Mouse (Mus musculus) lung, adult 2 months (tissue): ENCODE data around the gene Itgb1.

Experiments
- CTCF ChIP-seq: fragments of 200-500 bp; IDR thresholded peaks from 2 replicates; pipeline ENCODE4 v1.5.1; 2011; ENCODE audit warnings: mild to moderate bottlenecking, low read length, control low read depth; ENCODE audit not compliant: insufficient read depth
- POLR2A ChIP-seq: fragments of 200-500 bp; IDR thresholded peaks from 2 replicates; pipeline ENCODE4 v1.6.1; 2011; ENCODE audit warnings: low read depth, mild to moderate bottlenecking, control low read depth, low read length, borderline replicate concordance; ENCODE audit errors: extremely low read depth

- TF ChIP-seq POLR2A: no peak
- TF ChIP-seq CTCF: no peak
Observed at GRCm38 (mm10) chr8:128646456-128646855, 39.0 kb upstream of the Itgb1 start.
